Mouse (Mus musculus) heart, postnatal 25 days (tissue): ENCODE results near the gene Tmem45a2. TPM values are rescaled to one million over a fixed set of nuclear protein-coding genes. Genes with fewer than 3 reads are reported as not detected.

Experiments
- total RNA-seq, 2 experiments: library from RNA; stranded (reverse); gene quantifications; 2 replicates each; pipeline ENCODE4 v1.2.3; 2021

The Tmem45a2 gene
- total RNA-seq, 2 experiments from 2014 or later, result not detected

Other genes with a start within 250 kb of the Tmem45a2 start
- 1 to 10 TPM; 3.7 to 3.8 TPM for gene Tmem45a, start 185.2 kb downstream of the Tmem45a2 start, total RNA-seq
- gene Lnp1, start 143.3 kb downstream of the Tmem45a2 start, total RNA-seq, result not detected
- 10 to 100 TPM; 44.9 to 45.3 TPM for gene Tomm70a, start 50.3 kb upstream of the Tmem45a2 start, total RNA-seq
- gene Nit2, start 96.0 kb upstream of the Tmem45a2 start, total RNA-seq, result 10 to 100 TPM; 31.8 to 31.9 TPM
- gene Tbc1d23, start 160.1 kb upstream of the Tmem45a2 start, total RNA-seq, result 10 to 100 TPM; 23.9 to 26.2 TPM
- not detected for gene Tmem30c, start 221.5 kb upstream of the Tmem45a2 start, total RNA-seq